Mouse (Mus musculus): Measurements from ENCODE around the gene Atp2a2. TPM values are rescaled to one million over a fixed set of nuclear protein-coding genes. Genes with fewer than 3 reads are reported as not detected.

The Atp2a2 gene
- polyA plus RNA-seq (2014; fragmentation: Illumina TruSeq; extraction: RNeasy Lipid Tissue Mini Kit (QIAGEN cat#74804); ENCODE audit: low read depth, low replicate concordance): 149 TPM

DNA sequence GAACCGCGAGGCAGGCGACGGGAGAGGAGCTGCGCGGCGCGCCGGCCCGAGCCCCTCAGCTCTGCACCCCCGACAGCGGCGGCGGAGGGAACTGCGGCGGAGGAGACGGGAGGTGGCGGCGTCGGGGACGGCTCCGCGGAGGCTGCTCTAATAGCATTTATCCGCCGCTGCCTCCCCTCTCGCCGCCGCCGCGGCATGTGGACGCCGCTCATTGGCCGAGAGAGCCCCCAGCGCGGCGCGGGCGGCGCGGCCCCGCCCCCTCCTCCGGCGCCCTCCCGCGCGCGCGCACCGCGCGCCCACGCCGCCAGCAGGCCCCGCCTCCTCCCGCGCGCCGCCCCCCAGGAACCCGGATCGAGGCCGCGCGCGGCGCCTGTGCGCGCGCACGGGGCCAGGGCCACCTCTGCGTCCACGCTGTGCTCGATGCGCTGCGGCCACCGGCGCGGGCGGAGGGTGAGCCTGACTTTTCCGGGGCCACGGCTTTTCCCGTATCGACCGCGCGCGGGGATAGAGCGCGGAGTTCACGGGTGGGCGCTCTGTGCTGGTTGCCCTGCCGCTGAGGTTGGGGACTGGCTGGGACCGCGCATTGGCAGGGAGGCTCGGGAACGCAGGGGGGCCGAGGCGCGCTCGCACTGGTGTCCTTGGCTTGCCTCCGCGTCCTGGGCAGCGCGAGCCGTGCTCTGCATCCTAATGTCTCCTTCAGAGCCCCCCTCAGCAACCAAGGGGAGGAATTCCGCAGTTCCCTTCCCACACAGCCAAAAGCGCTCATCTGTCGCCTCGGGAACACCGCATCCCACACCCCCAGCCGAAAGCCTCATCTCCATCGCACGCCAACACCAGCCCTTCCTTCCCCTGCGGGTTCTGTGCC is at the start of gene Atp2a2:
TSS of gene Atp2a2 (minus strand) at position 149 of the 865 bp plus-strand sequence.

DNA sequence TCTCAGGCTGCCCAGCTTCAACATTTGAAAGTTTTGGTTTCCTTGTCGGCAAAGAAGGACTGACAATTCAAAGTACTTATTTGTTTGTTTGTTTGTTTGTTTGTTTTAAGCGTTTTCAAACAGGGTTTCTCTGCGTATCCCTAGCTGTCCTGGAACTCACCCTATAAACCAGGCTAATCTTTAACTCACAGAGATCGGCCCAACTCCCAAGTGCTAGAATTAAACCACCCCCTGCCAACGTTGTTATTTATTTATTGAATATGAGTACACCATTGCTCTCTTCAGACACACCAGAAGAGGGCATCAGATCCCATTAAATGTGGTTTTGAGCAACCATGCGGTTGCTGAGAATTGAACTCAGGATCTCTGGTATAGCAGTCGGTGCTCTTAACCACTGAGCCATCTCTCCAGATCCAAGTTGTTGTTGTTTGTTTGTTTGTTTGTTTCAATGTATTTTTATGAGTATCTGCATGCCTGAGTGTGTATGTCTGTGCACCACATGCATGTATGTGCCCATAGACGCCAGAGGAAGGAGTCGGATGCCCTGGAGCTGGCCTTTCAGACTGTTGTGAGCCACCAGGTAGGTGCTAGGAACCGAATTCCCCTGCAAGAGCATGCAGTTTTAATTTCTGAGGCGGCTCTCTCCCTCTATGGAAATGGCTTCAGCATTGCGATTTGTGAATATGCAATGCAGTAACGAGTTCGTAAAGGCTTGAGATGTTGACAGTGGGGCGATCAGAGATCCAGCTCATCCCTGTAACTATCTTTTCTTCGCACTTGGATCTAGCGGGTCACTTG is 80.6 kb downstream of the Atp2a2 start, which contains the start of gene Anapc7:
TSS of gene Anapc7 (plus strand) at position 423 of the 798 bp plus-strand sequence.

Other genes with a start within 250 kb of the Atp2a2 start
- gene Tctn1, start 237.8 kb downstream of the Atp2a2 start, polyA plus RNA-seq (2014; fragmentation: Illumina TruSeq; extraction: RNeasy Lipid Tissue Mini Kit (QIAGEN cat#74804); ENCODE audit: low read depth, low replicate concordance): 22.8 TPM
- 12.8 TPM for gene Pptc7, start 217.9 kb downstream of the Atp2a2 start, polyA plus RNA-seq (2014; fragmentation: Illumina TruSeq; extraction: RNeasy Lipid Tissue Mini Kit (QIAGEN cat#74804); ENCODE audit: low read depth, low replicate concordance)
- gene Rad9b, start 148.0 kb downstream of the Atp2a2 start, polyA plus RNA-seq (2014; fragmentation: Illumina TruSeq; extraction: RNeasy Lipid Tissue Mini Kit (QIAGEN cat#74804); ENCODE audit: low read depth, low replicate concordance): 15.9 TPM
- gene Vps29, start 147.9 kb downstream of the Atp2a2 start, polyA plus RNA-seq (2014; fragmentation: Illumina TruSeq; extraction: RNeasy Lipid Tissue Mini Kit (QIAGEN cat#74804); ENCODE audit: low read depth, low replicate concordance): 100 TPM
- 21.3 TPM for gene Gpn3, start 130.3 kb downstream of the Atp2a2 start, polyA plus RNA-seq (2014; fragmentation: Illumina TruSeq; extraction: RNeasy Lipid Tissue Mini Kit (QIAGEN cat#74804); ENCODE audit: low read depth, low replicate concordance)
- 20.8 TPM for gene Fam216a, start 129.9 kb downstream of the Atp2a2 start, polyA plus RNA-seq (2014; fragmentation: Illumina TruSeq; extraction: RNeasy Lipid Tissue Mini Kit (QIAGEN cat#74804); ENCODE audit: low read depth, low replicate concordance)
- gene Arpc3, start 110.3 kb downstream of the Atp2a2 start, polyA plus RNA-seq (2014; fragmentation: Illumina TruSeq; extraction: RNeasy Lipid Tissue Mini Kit (QIAGEN cat#74804); ENCODE audit: low read depth, low replicate concordance): 274 TPM
- 30.9 TPM for gene Anapc7, start 80.5 kb downstream of the Atp2a2 start, polyA plus RNA-seq (2014; fragmentation: Illumina TruSeq; extraction: RNeasy Lipid Tissue Mini Kit (QIAGEN cat#74804); ENCODE audit: low read depth, low replicate concordance)
- gene Ift81, start 112.3 kb upstream of the Atp2a2 start, polyA plus RNA-seq (2014; fragmentation: Illumina TruSeq; extraction: RNeasy Lipid Tissue Mini Kit (QIAGEN cat#74804); ENCODE audit: low read depth, low replicate concordance): 17.1 TPM
- 11.0 TPM for gene P2rx7, start 141.7 kb upstream of the Atp2a2 start, polyA plus RNA-seq (2014; fragmentation: Illumina TruSeq; extraction: RNeasy Lipid Tissue Mini Kit (QIAGEN cat#74804); ENCODE audit: low read depth, low replicate concordance)
- gene P2rx4, start 205.3 kb upstream of the Atp2a2 start, polyA plus RNA-seq (2014; fragmentation: Illumina TruSeq; extraction: RNeasy Lipid Tissue Mini Kit (QIAGEN cat#74804); ENCODE audit: low read depth, low replicate concordance): 38.4 TPM

All from adipose tissue, adult 10 weeks (tissue).